Mouse (Mus musculus): ENCODE measurements at regions not wholly inside any gene's neighbourhood (a gene's known extent, or its start where the extent isn't known, plus 50 kb on each side); places are given as distances from the start of the nearest gene placed in this dataset.

DNA sequence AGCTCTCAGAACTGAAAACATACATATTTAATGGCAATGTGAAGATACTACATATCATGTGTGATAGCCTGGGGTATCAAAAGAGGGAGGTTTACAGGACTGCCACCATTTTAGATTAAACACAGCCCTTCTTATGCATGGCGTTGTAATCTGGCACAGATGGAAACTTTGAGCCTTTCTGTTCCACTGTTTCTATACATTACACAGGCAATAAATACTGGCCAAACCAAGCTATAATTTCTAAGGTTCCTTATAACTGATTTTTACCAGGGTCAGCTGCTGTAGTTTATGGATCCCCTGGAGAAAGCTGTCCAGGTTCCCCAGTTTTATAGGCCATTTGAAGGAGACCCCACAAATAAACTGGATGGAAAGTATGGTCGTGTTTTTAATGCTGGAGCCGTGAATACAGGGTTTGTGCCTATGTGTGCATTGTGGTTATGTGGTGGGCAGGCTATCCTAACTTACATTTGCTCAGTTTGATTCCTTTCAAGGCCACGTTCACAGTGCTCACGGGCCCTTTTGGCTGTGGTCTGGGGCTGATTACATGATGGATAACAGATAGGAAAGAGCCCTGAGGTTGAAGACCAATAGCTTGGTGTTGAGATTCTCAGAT, 341.7 kb downstream of the Cmpk2 start:
- ATAC-seq (ENCODE audit: low read depth) (no peak), DNase-seq (ENCODE audit: low spot score) (no peak)
- Histone ChIP-seq H3K9ac (ENCODE audit: low read depth, low read length) (no peak overlapping the region), H3K27me3 (replicated peaks; ENCODE audit: control insufficient read depth, insufficient read depth, low read length) (no peaks in the 10 kb centered on the region), H3K4me2 (ENCODE audit: low read depth, low read length) (no peak overlapping the region), H3K27ac (replicated peaks; ENCODE audit: low read depth, low read length) (no peak overlapping the region), H3K4me3 (ENCODE audit: low read depth, low read length) (no peak overlapping the region), H3K36me3 (ENCODE audit: control insufficient read depth, insufficient read depth, low read length) (no peaks in the 10 kb centered on the region), H3K4me1 (ENCODE audit: control insufficient read depth, insufficient read depth, low read length) (peaks cover 17% of the 10 kb centered on the region; the same call in 1 of the 2 replicates), H3K9me3 (ENCODE audit: control insufficient read depth, low read length) (no peaks in the 10 kb centered on the region)
- WGBS, result 57% methylated on average over 5 of the region's 5 CpGs

- no peak overlapping the region for H3K9ac ChIP-seq (ENCODE audit: low read depth, low read length)
- no peak overlapping the region for H3K4me2 ChIP-seq (ENCODE audit: low read depth, low read length)
- H3K4me1 ChIP-seq (ENCODE audit: control insufficient read depth, insufficient read depth, low read length), result peaks cover 11% of the 10 kb centered on the region; the same call in 1 of the 2 replicates
- H3K9me3 ChIP-seq (ENCODE audit: control insufficient read depth, low read length), result no peaks in the 10 kb centered on the region
- no peak overlapping the region for H3K27ac ChIP-seq (replicated peaks; ENCODE audit: low read depth, low read length)
- peak; percentile 59 for DNase-seq (ENCODE audit: low spot score)
- no peaks in the 10 kb centered on the region for H3K27me3 ChIP-seq (replicated peaks; ENCODE audit: control insufficient read depth, insufficient read depth, low read length)
- H3K36me3 ChIP-seq (ENCODE audit: control insufficient read depth, insufficient read depth, low read length), result no peaks in the 10 kb centered on the region
- WGBS, result 3% methylated on average over 4 of the region's 4 CpGs
- H3K4me3 ChIP-seq (ENCODE audit: low read depth, low read length), result no peak overlapping the region
- 0 out of 2 replicates have a peak, but pooled peaks have one; percentile 37 for ATAC-seq (ENCODE audit: low read depth)
These were observed 340.7 kb downstream of the Cmpk2 start for GRCm38 (mm10) chr12:26809670-26810069.

DNA sequence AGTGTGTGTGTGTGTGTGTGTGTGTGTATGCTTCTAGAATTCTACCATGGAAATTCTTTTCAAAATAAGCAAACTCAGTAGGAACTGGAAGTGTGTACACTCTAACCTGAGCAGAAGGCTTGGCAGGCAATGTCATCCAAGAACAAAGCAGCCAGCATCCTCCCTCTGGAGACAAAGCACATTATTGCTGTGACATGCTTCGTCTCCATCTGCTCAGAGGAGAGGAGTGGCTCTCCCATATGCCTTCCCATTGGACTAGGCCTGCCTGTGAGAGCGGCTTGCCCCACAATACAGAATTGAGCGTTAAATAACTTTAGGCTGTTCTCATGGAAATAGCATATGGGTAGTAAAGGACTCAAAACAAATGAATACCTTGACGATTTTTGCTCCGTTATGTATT, 333.5 kb downstream of the Cmpk2 start:
- WGBS, result 75% methylated on average over 5 of the region's 5 CpGs
- H3K4me2 ChIP-seq (ENCODE audit: low read depth, low read length), result no peak overlapping the region
- H3K36me3 ChIP-seq (ENCODE audit: control insufficient read depth, insufficient read depth, low read length), result no peaks in the 10 kb centered on the region
- H3K27me3 ChIP-seq (replicated peaks; ENCODE audit: control insufficient read depth, insufficient read depth, low read length), result no peaks in the 10 kb centered on the region
- H3K9ac ChIP-seq (ENCODE audit: low read depth, low read length), result no peak overlapping the region
- 0 out of 2 replicates have a peak, but pooled peaks have one; percentile 65 for ATAC-seq (ENCODE audit: low read depth)
- no peak overlapping the region for H3K27ac ChIP-seq (replicated peaks; ENCODE audit: low read depth, low read length)
- H3K9me3 ChIP-seq (ENCODE audit: control insufficient read depth, low read length), result no peaks in the 10 kb centered on the region
- no peak overlapping the region for H3K4me3 ChIP-seq (ENCODE audit: low read depth, low read length)
- peaks cover 8% of the 10 kb centered on the region; the same call in 1 of the 2 replicates for H3K4me1 ChIP-seq (ENCODE audit: control insufficient read depth, insufficient read depth, low read length)
- peak; percentile 55 for DNase-seq (ENCODE audit: low spot score)

DNA sequence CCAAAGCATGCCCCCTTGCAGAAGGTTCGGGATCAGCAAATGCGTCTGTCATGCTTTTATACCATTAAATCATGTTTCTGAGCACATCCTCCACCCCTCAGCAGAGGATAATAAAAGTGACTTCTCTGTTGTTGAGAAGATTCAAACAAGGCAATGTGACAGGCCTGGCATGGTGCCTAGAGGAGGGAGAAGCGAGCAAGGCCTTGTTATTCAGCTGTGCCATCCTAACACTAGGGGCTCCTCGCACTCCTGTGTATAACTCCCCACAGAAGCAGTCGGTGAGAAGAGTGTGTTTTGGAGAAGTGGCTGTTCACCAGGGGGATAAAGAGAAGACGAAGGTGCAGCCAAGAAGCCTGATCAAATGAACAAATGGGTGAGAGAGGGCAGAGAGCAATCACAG, 330.3 kb downstream of the Cmpk2 start:
- peaks cover 8% of the 10 kb centered on the region; the same call in 1 of the 2 replicates for H3K4me1 ChIP-seq (ENCODE audit: control insufficient read depth, insufficient read depth, low read length)
- H3K9ac ChIP-seq (ENCODE audit: low read depth, low read length), result no peak overlapping the region
- DNase-seq (ENCODE audit: low spot score), result peak; percentile 64
- H3K27me3 ChIP-seq (replicated peaks; ENCODE audit: control insufficient read depth, insufficient read depth, low read length), result no peaks in the 10 kb centered on the region
- H3K36me3 ChIP-seq (ENCODE audit: control insufficient read depth, insufficient read depth, low read length), result no peaks in the 10 kb centered on the region
- WGBS, result 67% methylated on average over 6 of the region's 6 CpGs
- no peak overlapping the region for H3K4me2 ChIP-seq (ENCODE audit: low read depth, low read length)
- H3K9me3 ChIP-seq (ENCODE audit: control insufficient read depth, low read length), result no peaks in the 10 kb centered on the region
- no peak overlapping the region for H3K4me3 ChIP-seq (ENCODE audit: low read depth, low read length)
- ATAC-seq (ENCODE audit: low read depth), result no peak
- H3K27ac ChIP-seq (replicated peaks; ENCODE audit: low read depth, low read length), result no peak overlapping the region

DNA sequence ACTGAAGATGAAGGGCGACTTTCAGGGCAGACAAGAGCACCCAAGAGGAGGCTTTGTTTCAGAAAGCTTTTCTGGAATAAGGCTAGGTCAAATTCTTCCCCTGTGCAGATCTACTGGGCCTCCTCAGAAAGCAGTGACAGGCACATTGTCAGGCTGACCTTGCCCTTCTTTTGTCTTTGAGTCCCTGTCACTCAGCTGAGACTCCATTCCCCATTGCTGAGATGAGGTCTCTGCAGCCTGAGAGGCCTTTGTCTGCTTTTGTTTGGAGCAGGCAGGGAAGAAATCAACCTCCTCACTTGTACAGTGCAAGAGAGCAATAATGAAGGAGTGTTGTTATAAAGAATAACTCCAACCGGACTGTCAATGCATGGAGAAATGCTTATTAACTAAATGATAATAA, 327.4 kb downstream of the Cmpk2 start:
- H3K4me2 ChIP-seq (ENCODE audit: low read depth, low read length), result no peak overlapping the region
- ATAC-seq (ENCODE audit: low read depth), result no peak; the same call in 1 of the 2 replicates
- no peaks in the 10 kb centered on the region for H3K36me3 ChIP-seq (ENCODE audit: control insufficient read depth, insufficient read depth, low read length)
- no peak overlapping the region for H3K9ac ChIP-seq (ENCODE audit: low read depth, low read length)
- H3K4me1 ChIP-seq (ENCODE audit: control insufficient read depth, insufficient read depth, low read length), result peaks cover 8% of the 10 kb centered on the region; the same call in 1 of the 2 replicates
- no peak for DNase-seq (ENCODE audit: low spot score)
- no peak overlapping the region for H3K27ac ChIP-seq (replicated peaks; ENCODE audit: low read depth, low read length)
- no peaks in the 10 kb centered on the region for H3K9me3 ChIP-seq (ENCODE audit: control insufficient read depth, low read length)
- WGBS, result 64% methylated on average over 2 of the region's 2 CpGs
- no peak overlapping the region for H3K4me3 ChIP-seq (ENCODE audit: low read depth, low read length)
- no peaks in the 10 kb centered on the region for H3K27me3 ChIP-seq (replicated peaks; ENCODE audit: control insufficient read depth, insufficient read depth, low read length)

DNA sequence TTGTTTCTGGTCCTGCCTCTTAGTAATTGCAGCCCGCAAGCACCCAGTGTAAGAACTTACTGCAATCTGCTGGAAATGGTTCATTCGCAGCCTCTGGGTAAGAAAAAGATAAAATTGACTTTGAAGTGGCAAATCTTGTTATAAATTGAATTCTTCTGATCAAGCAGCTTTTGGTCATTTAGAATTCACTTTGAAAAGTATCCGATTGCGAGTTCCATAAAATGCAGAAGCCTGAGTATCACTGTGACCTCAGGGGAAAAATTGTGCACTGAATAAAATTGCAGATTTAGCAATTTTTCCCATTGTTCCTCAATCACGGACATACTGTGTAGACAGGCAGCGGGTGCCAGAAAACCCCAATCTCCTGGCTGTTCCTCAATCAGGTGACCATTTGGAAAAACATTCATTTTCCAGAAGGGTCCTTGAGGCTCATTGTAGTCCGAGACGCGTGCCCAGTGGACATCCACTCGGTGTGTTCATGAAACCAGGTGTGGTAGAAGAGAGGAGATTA, 320.4 kb downstream of the Cmpk2 start:
- Histone ChIP-seq H3K9ac (ENCODE audit: low read depth, low read length) (no peak overlapping the region), H3K36me3 (ENCODE audit: control insufficient read depth, insufficient read depth, low read length) (no peaks in the 10 kb centered on the region), H3K27me3 (replicated peaks; ENCODE audit: control insufficient read depth, insufficient read depth, low read length) (no peaks in the 10 kb centered on the region), H3K4me1 (ENCODE audit: control insufficient read depth, insufficient read depth, low read length) (no peaks in the 10 kb centered on the region), H3K27ac (replicated peaks; ENCODE audit: low read depth, low read length) (no peak overlapping the region), H3K9me3 (ENCODE audit: control insufficient read depth, low read length) (no peaks in the 10 kb centered on the region), H3K4me3 (ENCODE audit: low read depth, low read length) (no peak overlapping the region), H3K4me2 (ENCODE audit: low read depth, low read length) (no peak overlapping the region)
- WGBS, result 73% methylated on average over 10 of the region's 10 CpGs
- ATAC-seq (ENCODE audit: low read depth), result no peak
- no peak for DNase-seq (ENCODE audit: low spot score)

DNA sequence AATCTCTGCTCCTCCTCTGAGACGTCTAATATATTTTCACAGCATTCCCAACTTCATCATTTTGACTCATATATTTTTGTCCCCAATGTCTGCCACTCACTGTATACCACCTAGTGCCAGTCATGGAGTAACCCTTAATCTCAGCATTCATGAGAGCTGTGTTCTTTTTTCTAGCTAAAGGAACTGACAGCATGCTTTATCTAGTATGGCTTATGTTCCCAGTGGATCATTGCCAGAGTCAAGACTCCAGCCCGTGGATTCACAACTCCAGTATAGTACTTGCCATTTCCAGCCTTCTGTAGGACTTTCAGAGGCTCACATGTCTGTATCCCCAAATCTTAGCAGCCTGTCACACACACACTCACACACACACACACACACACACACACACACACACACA, 316.5 kb downstream of the Cmpk2 start:
- Histone ChIP-seq H3K9ac (ENCODE audit: low read depth, low read length) (no peak overlapping the region), H3K27ac (replicated peaks; ENCODE audit: low read depth, low read length) (no peak overlapping the region), H3K4me1 (ENCODE audit: control insufficient read depth, insufficient read depth, low read length) (no peaks in the 10 kb centered on the region), H3K9me3 (ENCODE audit: control insufficient read depth, low read length) (0 out of 2 replicates have a peak, but pooled peaks cover under 1% of the 10 kb centered on the region), H3K27me3 (replicated peaks; ENCODE audit: control insufficient read depth, insufficient read depth, low read length) (no peaks in the 10 kb centered on the region), H3K4me3 (ENCODE audit: low read depth, low read length) (no peak overlapping the region), H3K4me2 (ENCODE audit: low read depth, low read length) (no peak overlapping the region), H3K36me3 (ENCODE audit: control insufficient read depth, insufficient read depth, low read length) (no peaks in the 10 kb centered on the region)
- WGBS, result 72% methylated on average over 2 of the region's 2 CpGs
- ATAC-seq (ENCODE audit: low read depth), result no peak
- no peak for DNase-seq (ENCODE audit: low spot score)

GRCm38 (mm10) chr12:26784426-26784825, 315.4 kb downstream of the Cmpk2 start:
- Histone ChIP-seq H3K27ac (replicated peaks; ENCODE audit: low read depth, low read length) (no peak overlapping the region), H3K27me3 (replicated peaks; ENCODE audit: control insufficient read depth, insufficient read depth, low read length) (no peaks in the 10 kb centered on the region), H3K4me2 (ENCODE audit: low read depth, low read length) (no peak overlapping the region), H3K4me1 (ENCODE audit: control insufficient read depth, insufficient read depth, low read length) (no peaks in the 10 kb centered on the region), H3K36me3 (ENCODE audit: control insufficient read depth, insufficient read depth, low read length) (no peaks in the 10 kb centered on the region), H3K9ac (ENCODE audit: low read depth, low read length) (no peak overlapping the region), H3K9me3 (ENCODE audit: control insufficient read depth, low read length) (0 out of 2 replicates have a peak, but pooled peaks cover 5% of the 10 kb centered on the region), H3K4me3 (ENCODE audit: low read depth, low read length) (no peak overlapping the region)
- no peak for ATAC-seq (ENCODE audit: low read depth)
- whole genome bisulfite sequencing, result 76% methylated on average over 3 of the region's 3 CpGs
- no peak for DNase-seq (ENCODE audit: low spot score)

DNA sequence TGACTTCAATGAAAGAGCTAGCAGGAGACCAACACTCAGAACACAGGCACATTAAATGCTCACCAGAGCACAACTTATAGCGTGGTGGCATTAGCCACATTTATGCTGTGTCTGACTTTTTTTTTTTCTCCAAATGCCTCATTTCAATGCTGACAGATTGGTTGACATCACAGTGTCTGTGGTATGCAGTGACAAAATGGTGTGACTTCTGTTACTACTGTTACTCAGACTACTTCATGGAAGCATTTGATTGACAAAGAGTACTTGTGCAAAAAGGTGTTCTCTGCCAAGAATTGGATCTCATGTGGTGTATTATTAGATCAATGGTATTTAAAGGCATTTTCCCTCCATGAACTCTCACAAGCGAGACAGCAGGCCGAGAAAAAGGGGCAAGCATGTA, 314.8 kb downstream of the Cmpk2 start:
- Histone ChIP-seq H3K9me3 (ENCODE audit: control insufficient read depth, low read length) (0 out of 2 replicates have a peak, but pooled peaks cover 5% of the 10 kb centered on the region), H3K36me3 (ENCODE audit: control insufficient read depth, insufficient read depth, low read length) (no peaks in the 10 kb centered on the region), H3K9ac (ENCODE audit: low read depth, low read length) (no peak overlapping the region), H3K27ac (replicated peaks; ENCODE audit: low read depth, low read length) (no peak overlapping the region), H3K4me3 (ENCODE audit: low read depth, low read length) (no peak overlapping the region), H3K4me1 (ENCODE audit: control insufficient read depth, insufficient read depth, low read length) (no peaks in the 10 kb centered on the region), H3K4me2 (ENCODE audit: low read depth, low read length) (no peak overlapping the region), H3K27me3 (replicated peaks; ENCODE audit: control insufficient read depth, insufficient read depth, low read length) (no peaks in the 10 kb centered on the region)
- 54% methylated on average over 3 of the region's 3 CpGs for WGBS
- ATAC-seq (ENCODE audit: low read depth), result no peak
- DNase-seq (ENCODE audit: low spot score), result no peak
